Mouse (Mus musculus) spleen, adult 12 weeks (tissue): ENCODE data around the gene Nuf2.
"Not testable (repeated sequence)": the region's sequence is repeated elsewhere in the genome, so short reads cannot be mapped to it uniquely, and the experiment has no call there.

Source experiments
- DNase-seq: peaks from one replicate; pipeline ENCODE4 v3.0.0; 2022; ENCODE audit warnings: low spot score

Gene Nuf2

DNA sequence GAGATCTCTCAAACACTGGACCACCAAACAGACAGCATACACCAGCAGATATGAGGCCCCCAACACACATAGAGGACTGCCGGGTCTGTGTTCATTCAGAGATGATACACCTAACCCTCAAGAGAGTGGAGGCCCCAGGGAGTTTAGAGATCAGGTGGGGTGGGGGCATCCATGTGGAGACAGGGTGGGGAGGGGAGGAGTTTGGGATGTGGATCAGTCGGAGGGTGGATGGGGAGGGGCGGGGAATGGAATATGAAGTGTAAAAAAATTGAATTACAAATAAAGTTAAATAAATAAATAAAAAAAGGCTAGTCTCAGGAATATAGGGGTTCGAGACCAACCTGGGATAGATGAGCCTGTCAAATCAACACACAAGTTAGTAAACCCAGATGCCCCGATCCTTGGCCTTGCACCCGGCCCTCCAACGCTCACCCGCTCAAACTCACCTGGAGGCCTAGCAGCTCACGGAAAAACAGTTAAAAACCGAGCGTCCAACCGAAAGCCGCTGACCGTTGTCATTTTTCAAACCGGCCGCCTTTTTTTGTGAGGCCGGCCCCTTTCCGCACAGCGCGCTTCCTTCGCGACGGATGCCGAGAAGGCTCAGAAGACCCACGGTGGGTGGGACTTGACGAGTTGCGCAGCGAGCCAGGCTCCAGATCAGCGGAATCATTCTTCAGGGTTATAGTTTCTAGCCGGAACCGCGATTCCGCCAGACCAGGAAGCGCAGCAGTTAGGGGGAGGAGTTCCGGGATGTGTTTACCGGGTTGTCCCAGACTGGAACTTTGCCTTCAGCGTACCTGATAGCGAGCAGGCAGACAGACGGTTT, at the start of gene Nuf2:
TSS of gene Nuf2 (minus strand) at position 589 of the 826 bp plus-strand sequence.
- peak; percentile 97 for DNase-seq

- DNase-seq, result no peak
Measured at GRCm38 (mm10) chr1:169579572-169579971, 48.3 kb upstream of the Nuf2 start.

- DNase-seq, result no peak
Measured at GRCm38 (mm10) chr1:169574136-169574535, 42.9 kb upstream of the Nuf2 start.

- no peak for DNase-seq
Measured at GRCm38 (mm10) chr1:169555621-169556020, 24.4 kb upstream of the Nuf2 start.

GRCm38 (mm10) chr1:169555019-169555418, 23.8 kb upstream of the Nuf2 start:
- DNase-seq, result no peak

DNA sequence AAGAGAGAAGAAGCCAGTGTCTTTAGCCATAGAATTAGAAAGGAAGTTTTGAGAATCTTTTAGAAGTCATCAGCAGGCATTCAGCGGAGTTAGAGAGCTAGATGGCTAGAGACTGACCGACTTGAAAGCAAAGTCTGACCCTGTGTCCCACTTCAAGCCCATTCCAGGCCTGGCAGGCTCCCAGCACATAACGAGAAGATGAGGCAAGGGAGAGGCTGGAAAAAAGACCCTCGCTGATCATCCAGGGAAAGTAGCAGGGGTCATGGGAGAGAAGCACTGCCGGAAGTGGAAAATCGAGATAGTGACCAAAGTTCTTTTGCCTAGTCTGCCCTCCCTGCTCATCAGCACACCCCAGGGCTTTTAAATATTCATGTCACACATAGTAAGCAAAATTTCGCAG, 22.2 kb upstream of the Nuf2 start:
- no peak for DNase-seq

DNA sequence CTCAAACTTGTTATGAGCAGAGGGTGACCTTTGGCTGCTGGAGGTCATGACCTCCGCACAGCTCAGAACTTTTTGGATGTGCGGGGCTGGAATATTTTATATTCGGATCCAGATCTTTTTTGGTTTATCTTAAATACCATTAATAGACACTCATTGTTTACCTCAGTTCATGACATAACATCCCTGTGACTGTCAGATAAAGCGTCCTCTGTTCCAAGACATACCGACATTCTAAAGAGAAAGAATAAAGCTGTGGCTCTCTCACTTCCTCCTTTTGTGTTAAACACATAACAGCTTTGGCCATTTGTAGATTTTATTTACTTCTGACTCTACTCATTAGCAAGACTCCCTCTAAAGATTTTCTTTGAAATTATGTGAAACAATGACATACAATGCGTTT, 9.2 kb upstream of the Nuf2 start:
- DNase-seq, result no peak

DNA sequence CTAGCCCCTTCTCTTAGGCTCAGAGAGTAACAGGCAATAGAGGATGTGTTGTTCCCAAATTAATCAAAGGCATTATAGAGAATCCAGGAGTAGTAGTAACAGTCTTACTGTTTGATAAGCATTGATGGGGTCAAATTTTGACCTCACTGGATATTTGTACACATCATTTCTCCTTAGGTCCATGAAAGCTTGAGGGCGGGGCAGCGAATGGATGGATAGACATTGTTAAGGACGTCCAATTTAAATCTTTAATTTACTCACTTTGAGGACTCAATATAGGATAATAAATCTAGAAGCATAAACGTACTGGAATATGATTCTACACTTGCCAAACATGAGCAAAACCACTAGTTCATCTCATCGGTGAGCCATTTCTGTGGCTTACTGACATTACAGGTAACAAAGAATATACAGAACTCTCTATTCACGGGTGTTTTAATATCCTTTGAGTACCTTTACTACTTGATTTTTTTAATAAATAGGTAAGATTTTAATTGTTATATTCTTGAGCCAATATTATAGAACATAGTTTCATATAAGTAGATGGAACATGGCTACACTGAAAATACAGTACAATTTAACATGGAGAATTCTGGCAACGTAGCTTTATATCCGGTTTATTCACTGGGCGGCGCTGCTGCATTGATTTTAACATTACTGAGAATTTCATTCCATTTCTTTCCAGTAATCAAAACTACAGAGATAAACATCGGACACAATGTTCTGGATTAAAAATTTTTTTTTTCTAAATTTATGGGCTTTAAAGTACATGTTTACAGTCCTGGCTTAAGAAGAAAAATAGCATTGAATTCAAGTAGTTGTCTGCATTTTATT, 655 bp upstream of the Nuf2 start:
- no peak for DNase-seq

GRCm38 (mm10) chr1:169529996-169530518, 1.2 kb downstream of the Nuf2 start:
- no peak for DNase-seq

GRCm38 (mm10) chr1:169526006-169526680, 5.1 kb downstream of the Nuf2 start:
- DNase-seq, result no peak

DNA sequence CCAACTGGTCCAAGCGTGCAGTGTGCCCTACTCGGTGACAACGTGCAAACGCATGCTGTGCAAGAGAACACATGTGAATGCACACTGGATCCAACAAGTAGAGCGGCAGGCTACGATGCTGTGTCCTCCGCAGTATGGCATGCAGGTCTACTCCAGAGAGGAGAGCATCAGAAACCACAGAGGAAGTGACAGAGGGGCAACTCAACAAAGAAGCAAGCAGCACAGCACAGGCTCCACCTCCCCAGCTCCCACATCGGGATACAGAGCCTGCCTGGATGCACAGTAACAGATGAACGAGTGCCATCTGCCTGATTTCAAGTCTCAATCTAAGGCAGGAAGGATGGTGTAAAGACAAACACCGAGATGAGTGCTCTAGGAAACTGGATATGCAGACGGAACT, 11.9 kb downstream of the Nuf2 start:
- DNase-seq, result no peak

DNA sequence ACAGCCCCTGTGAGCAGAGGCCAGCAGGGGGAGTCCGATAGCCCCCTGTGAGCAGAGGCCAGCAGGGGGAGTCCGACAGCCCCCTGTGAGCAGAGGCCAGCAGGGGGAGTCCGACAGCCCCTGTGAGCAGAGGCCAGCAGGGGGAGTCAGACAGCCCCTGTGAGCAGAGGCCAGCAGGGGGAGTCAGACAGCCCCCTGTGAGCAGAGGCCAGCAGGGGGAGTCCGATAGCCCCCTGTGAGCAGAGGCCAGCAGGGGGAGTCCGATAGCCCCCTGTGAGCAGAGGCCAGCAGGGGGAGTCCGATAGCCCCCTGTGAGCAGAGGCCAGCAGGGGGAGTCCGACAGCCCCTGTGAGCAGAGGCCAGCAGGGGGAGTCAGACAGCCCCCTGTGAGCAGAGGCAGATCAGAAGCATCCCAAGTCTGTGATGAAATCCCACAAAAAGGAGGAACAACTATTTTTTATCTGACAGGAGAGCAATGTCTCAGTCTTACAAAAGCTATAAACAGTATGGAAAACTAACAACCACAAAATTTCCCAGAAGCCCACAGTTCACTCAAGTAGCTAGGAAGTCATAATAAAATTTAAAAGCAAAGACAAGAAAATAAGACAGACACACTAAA, 13.3 kb downstream of the Nuf2 start:
- DNase-seq, result not testable (repeated sequence)

- no peak for DNase-seq
Measured at GRCm38 (mm10) chr1:169517376-169517892, 13.8 kb downstream of the Nuf2 start.

DNA sequence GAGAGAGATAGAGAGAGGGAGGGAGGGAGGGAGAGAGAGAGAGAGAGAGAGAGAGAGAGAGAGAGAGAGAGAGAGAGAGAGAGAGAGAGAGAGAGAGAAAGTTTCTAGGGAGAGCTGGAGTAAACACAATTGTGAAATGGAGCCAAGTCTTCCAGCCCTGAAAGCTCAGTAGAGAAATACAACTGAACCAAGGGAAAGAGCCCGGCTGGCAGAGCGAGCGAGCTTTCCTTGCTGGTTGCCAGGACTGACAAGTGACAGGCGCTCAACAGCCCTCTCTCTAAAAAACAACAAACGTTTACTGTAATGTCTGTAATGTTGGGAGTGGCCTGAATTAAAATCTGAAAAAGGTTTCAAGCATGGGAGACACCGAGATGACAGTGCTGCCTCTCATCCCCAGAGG, 24.9 kb downstream of the Nuf2 start:
- DNase-seq, result no peak

GRCm38 (mm10) chr1:169502876-169503275, 28.4 kb downstream of the Nuf2 start:
- DNase-seq, result no peak

GRCm38 (mm10) chr1:169495621-169496020, 35.6 kb downstream of the Nuf2 start:
- DNase-seq, result no peak

DNA sequence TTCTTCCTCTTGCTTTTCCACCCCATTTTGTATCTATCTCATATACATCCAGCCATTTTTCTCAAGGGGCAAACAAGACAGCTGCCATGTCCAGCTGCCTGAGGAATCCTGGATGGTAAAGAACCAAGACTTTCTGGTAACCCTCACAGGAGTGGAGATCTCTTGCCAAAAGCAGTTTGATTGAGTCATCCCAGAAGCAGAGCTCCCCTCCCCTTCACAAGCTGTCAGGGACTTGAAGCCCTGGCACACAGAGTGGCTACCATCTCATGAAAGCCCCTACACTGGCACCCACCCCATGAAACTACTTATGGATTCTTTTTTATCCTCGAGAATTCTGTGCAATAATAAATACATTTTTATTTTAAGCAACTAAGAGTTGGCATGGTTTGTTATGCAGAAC, 39.7 kb downstream of the Nuf2 start:
- DNase-seq, result no peak

DNA sequence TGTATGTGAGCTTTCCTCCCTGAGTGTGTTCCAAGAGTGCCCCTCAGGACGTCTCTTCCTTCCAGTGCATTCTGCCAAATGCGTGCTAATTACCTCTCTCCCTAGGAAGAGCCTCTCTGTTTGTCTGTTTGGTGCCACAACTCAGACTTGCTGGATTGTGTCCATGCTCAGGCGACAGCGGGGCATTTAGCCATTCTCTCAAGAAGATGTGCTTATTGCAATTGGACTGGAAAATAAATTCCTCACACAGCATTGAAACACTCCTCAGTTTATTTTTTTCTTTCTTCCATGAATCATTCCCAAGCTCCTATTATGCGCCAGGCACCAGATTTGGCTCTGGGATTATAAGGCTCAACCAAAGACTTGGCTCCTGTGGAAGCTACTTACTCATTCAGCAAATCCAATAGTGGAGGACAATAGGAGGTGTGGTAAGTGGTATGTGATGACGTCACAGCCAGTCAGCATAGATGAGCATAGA, 45.8 kb downstream of the Nuf2 start:
- DNase-seq, result no peak

GRCm38 (mm10) chr1:169484565-169484964, 46.7 kb downstream of the Nuf2 start:
- DNase-seq, result no peak

DNA sequence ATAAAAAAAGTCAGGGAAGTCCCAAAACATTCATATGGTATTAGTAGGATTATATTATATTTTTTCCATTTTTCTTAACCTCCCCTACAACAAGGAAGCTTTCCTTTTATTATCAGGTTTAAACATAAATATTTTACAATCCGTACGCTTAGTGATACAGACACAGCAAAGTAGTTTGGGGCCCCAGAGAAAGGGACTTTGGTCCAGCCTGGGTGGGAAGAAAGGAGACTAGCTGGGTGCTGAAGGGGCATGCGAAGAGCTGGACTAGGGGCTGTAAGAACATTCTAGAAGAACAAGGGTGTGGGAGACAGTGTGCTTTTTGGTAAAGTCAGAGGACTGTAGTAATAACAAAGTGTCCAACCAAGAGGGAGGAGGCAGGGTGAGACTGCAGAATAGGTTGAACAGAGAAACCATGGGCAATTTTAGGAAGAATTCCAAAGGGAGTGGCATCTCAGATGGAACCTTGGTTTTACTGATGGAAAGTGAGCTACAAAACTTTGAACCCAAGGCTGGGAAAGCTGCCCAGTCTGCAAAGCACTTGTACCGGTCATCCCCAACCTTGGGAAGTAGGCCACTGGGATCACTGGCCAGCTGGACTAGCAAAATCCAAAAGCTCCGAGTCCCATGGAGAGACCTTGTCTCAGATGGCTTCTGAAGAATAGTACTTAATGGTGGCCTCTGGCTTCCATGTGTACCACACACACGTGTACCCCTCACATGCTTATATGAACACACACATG, 48.5 kb downstream of the Nuf2 start:
- DNase-seq, result no peak

- DNase-seq, result no peak
Measured at GRCm38 (mm10) chr1:169471185-169471584, 60.1 kb downstream of the Nuf2 start.
